ENCODE assay signal across 26 mouse cellular contexts in genomic region chr5:118680853-118681252, GRCm38 (mm10).
DNase-seq lines count a peak whose midpoint lies in the region; ATAC-seq and TF ChIP-seq lines count a peak whose summit lies in the region.
"Had no signal": no experiment of that assay in that cellular context is flagged by ENCODE, and none has a peak within 500 bp of the region (broad histone marks: within the 10 kb centered on the region; RNA-seq: fewer than 3 reads in every experiment).

No protein-coding gene starts in this region.

- no peaks in the 10 kb centered on the region for H3K27me3 ChIP-seq in heart, adult 2 months (ENCODE audit: control insufficient read depth, insufficient read depth, low read length)
- no peaks in the 10 kb centered on the region for H3K27me3 ChIP-seq in stomach, embryonic 16.5 days (ENCODE audit: control insufficient read depth, insufficient read depth, low read length)
- H3K27me3 ChIP-seq in stomach, postnatal 0 days (ENCODE audit: control insufficient read depth, insufficient read depth, low read length): no peaks in the 10 kb centered on the region
- H3K27me3 ChIP-seq in midbrain, embryonic 11.5 days (ENCODE audit: control insufficient read depth, insufficient read depth, low read length): no peaks in the 10 kb centered on the region
- H3K27me3 ChIP-seq: embryonic facial prominence, embryonic 13.5 days; forebrain, embryonic 15.5 days; heart, embryonic 15.5 days; intestine, embryonic 15.5 days; limb, embryonic 13.5 days; liver, embryonic 13.5 days; midbrain, embryonic 13.5 days had no signal

- H3K36me3 ChIP-seq in heart, adult 2 months (ENCODE audit: control insufficient read depth, insufficient read depth, low read length): no peaks in the 10 kb centered on the region
- 0 out of 2 replicates have a peak, but pooled peaks cover 6% of the 10 kb centered on the region for H3K36me3 ChIP-seq in stomach, embryonic 16.5 days (ENCODE audit: control insufficient read depth, insufficient read depth, low read length)
- peaks cover 5% of the 10 kb centered on the region; the same call in 1 of the 2 replicates for H3K36me3 ChIP-seq in stomach, postnatal 0 days (ENCODE audit: control insufficient read depth, insufficient read depth, low read length)
- peaks cover 3% of the 10 kb centered on the region for H3K36me3 ChIP-seq in midbrain, embryonic 11.5 days (ENCODE audit: control insufficient read depth, insufficient read depth, low read length)
- H3K36me3 ChIP-seq: forebrain, embryonic 15.5 days; heart, embryonic 15.5 days had no signal

- H3K4me2 ChIP-seq in stomach, embryonic 16.5 days (ENCODE audit: low read depth, low read length): no peak overlapping the region
- H3K4me2 ChIP-seq in stomach, postnatal 0 days (replicated peaks; ENCODE audit: low read depth): no peak overlapping the region
- H3K4me2 ChIP-seq in midbrain, embryonic 11.5 days: no peak overlapping the region
- H3K4me2 ChIP-seq: embryonic facial prominence, embryonic 13.5 days; forebrain, embryonic 15.5 days; heart, embryonic 15.5 days; intestine, embryonic 15.5 days; limb, embryonic 13.5 days; liver, embryonic 13.5 days; lung, embryonic 14.5 days; midbrain, embryonic 13.5 days had no signal

- peak in 1 of 2 experiments; percentile 65 for DNase-seq in heart, adult 2 months
- no peak for DNase-seq in heart, postnatal 36 days
- DNase-seq in stomach, postnatal 0 days (ENCODE audit: low spot score): no peak
- DNase-seq in gastrocnemius, postnatal 14 days: peak; percentile 38
- DNase-seq in midbrain, embryonic 11.5 days (ENCODE audit: low spot score, missing footprints): no peak
- DNase-seq: adrenal gland, postnatal 14 days; cerebellum, adult 11-12 months; cerebellum, adult 9-11 months; kidney, adult 2 months; kidney, postnatal 36 days; liver, embryonic 13.5 days; lung, embryonic 14.5 days; thymus, adult 18-20 months; thymus, postnatal 25 days had no signal

- H3K9me3 ChIP-seq in stomach, embryonic 16.5 days (replicated peaks; ENCODE audit: control insufficient read depth, low read length): no peaks in the 10 kb centered on the region
- H3K9me3 ChIP-seq in stomach, postnatal 0 days (ENCODE audit: control insufficient read depth, low read length): no peaks in the 10 kb centered on the region
- H3K9me3 ChIP-seq in midbrain, embryonic 11.5 days (ENCODE audit: control insufficient read depth, low read length): no peaks in the 10 kb centered on the region
- H3K9me3 ChIP-seq: embryonic facial prominence, embryonic 13.5 days; forebrain, embryonic 10.5 days; forebrain, embryonic 15.5 days; heart, embryonic 15.5 days; intestine, embryonic 15.5 days; limb, embryonic 13.5 days; liver, embryonic 13.5 days; midbrain, embryonic 13.5 days had no signal

- no peak for ATAC-seq in stomach, embryonic 16.5 days (ENCODE audit: insufficient read depth, low FRiP score)
- no peak for ATAC-seq in stomach, postnatal 0 days (ENCODE audit: low FRiP score, low TSS enrichment)
- ATAC-seq in megakaryocyte-erythroid progenitor cell, adult 5-6 weeks (replicated peaks; ENCODE audit: low FRiP score, low TSS enrichment, poor library complexity, severe bottlenecking): peak; percentile 76
- no peak for ATAC-seq in midbrain, embryonic 11.5 days (ENCODE audit: low FRiP score)
- ATAC-seq: CD4-positive, CD25-positive, alpha-beta regulatory T cell, adult 4 months; forebrain, embryonic 15.5 days; hindbrain, embryonic 16.5 days; intestine, embryonic 15.5 days; midbrain, embryonic 13.5 days had no signal

- H3K4me1 ChIP-seq in heart, adult 2 months (ENCODE audit: control insufficient read depth, insufficient read depth, low read length): peaks cover 12% of the 10 kb centered on the region
- peaks cover 15% of the 10 kb centered on the region for H3K4me1 ChIP-seq in stomach, embryonic 16.5 days (ENCODE audit: control insufficient read depth, insufficient read depth, low read length)
- no peaks in the 10 kb centered on the region for H3K4me1 ChIP-seq in stomach, postnatal 0 days (replicated peaks; ENCODE audit: control insufficient read depth, insufficient read depth)
- H3K4me1 ChIP-seq in midbrain, embryonic 11.5 days (ENCODE audit: control insufficient read depth, insufficient read depth, low read length): no peaks in the 10 kb centered on the region

- no peaks in the 10 kb centered on the region for H3K79me2 ChIP-seq in heart, adult 2 months (replicated peaks; ENCODE audit: control insufficient read depth, insufficient read depth, low read length)

- H3K9ac ChIP-seq in heart, adult 2 months (ENCODE audit: low read depth, low read length): no peak overlapping the region
- no peak overlapping the region for H3K9ac ChIP-seq in stomach, embryonic 16.5 days (ENCODE audit: low read length)
- H3K9ac ChIP-seq in stomach, postnatal 0 days (ENCODE audit: low read length): no peak overlapping the region
- no peak overlapping the region for H3K9ac ChIP-seq in midbrain, embryonic 11.5 days (ENCODE audit: low read length)
- H3K9ac ChIP-seq: embryonic facial prominence, embryonic 13.5 days; forebrain, embryonic 15.5 days; heart, embryonic 15.5 days; intestine, embryonic 15.5 days; limb, embryonic 13.5 days; liver, embryonic 13.5 days; lung, embryonic 14.5 days; midbrain, embryonic 13.5 days had no signal

- intact Hi-C loops in heart, adult 2 months (cut with DNase I): no loop called here
- intact Hi-C loops in heart, postnatal 36 days (cut with DNase I): no loop called here
- intact Hi-C loops in gastrocnemius, postnatal 14 days (cut with DNase I; ENCODE audit: low total_unique reads): no loop called here

- TF ChIP-seq CTCF in heart, adult 2 months (IDR thresholded peaks at IDR 0.05): no peak
- TF ChIP-seq CTCF in stomach, postnatal 0 days (IDR thresholded peaks at IDR 0.05; ENCODE audit: low read depth): no peak

- no peak for TF ChIP-seq POLR2A in heart, adult 2 months (IDR thresholded peaks at IDR 0.05; ENCODE audit: insufficient read depth, low read depth, low read length)

- H3K27ac ChIP-seq in heart, adult 2 months: no peak overlapping the region
- peak overlapping the region; percentile 62 for H3K27ac ChIP-seq in stomach, embryonic 16.5 days (ENCODE audit: low read length)
- no peak overlapping the region for H3K27ac ChIP-seq in stomach, postnatal 0 days (replicated peaks)
- H3K27ac ChIP-seq in midbrain, embryonic 11.5 days (ENCODE audit: low read depth, low read length): no peak overlapping the region
- H3K27ac ChIP-seq: embryonic facial prominence, embryonic 13.5 days; forebrain, embryonic 10.5 days; forebrain, embryonic 15.5 days; heart, embryonic 15.5 days; intestine, embryonic 15.5 days; layer of hippocampus, adult 2 months; limb, embryonic 13.5 days; liver, embryonic 13.5 days; midbrain, embryonic 13.5 days had no signal

- TF ChIP-seq EP300 in heart, adult 2 months (IDR thresholded peaks at IDR 0.05; ENCODE audit: insufficient read depth, low read depth, low read length): 0 out of 2 replicates have a peak, but pooled peaks have one; percentile 24
- TF ChIP-seq EP300 in stomach, postnatal 0 days (optimal IDR thresholded peaks at IDR 0.05): no peak

- H3K4me3 ChIP-seq in heart, adult 2 months: no peak overlapping the region
- H3K4me3 ChIP-seq in stomach, embryonic 16.5 days (replicated peaks; ENCODE audit: low read length): no peak overlapping the region
- no peak overlapping the region for H3K4me3 ChIP-seq in stomach, postnatal 0 days (ENCODE audit: low read depth, low read length)
- no peak overlapping the region for H3K4me3 ChIP-seq in midbrain, embryonic 11.5 days (ENCODE audit: low read depth, low read length)
- H3K4me3 ChIP-seq: embryonic facial prominence, embryonic 13.5 days; forebrain, embryonic 10.5 days; forebrain, embryonic 15.5 days; heart, embryonic 15.5 days; intestine, embryonic 15.5 days; layer of hippocampus, adult 2 months; limb, embryonic 13.5 days; liver, embryonic 13.5 days; midbrain, embryonic 13.5 days had no signal

- 57% methylated on average over 13 of the region's 13 CpGs for WGBS in heart, adult 2 months
- WGBS in stomach, embryonic 16.5 days: 85% methylated on average over 13 of the region's 13 CpGs
- WGBS in stomach, postnatal 0 days: 81% methylated on average over 13 of the region's 13 CpGs
- 93% methylated on average over 13 of the region's 13 CpGs for WGBS in midbrain, embryonic 11.5 days
